Mouse (Mus musculus): ENCODE data around the gene C330007P06Rik.

Gene C330007P06Rik

GRCm38 (mm10) chrX:36833397-36834084 is 40.4 kb downstream of the C330007P06Rik start:
- DNase-seq: peak; percentile 85 to 89

GRCm38 (mm10) chrX:36831632-36832031 is 42.3 kb downstream of the C330007P06Rik start:
- no peak for DNase-seq

- no peak for DNase-seq
Observed at GRCm38 (mm10) chrX:36830271-36830670, 43.6 kb downstream of the C330007P06Rik start.

GRCm38 (mm10) chrX:36826873-36827272 is 47.0 kb downstream of the C330007P06Rik start:
- no peak for DNase-seq

- no peak for DNase-seq
Observed at GRCm38 (mm10) chrX:36825032-36825431, 48.9 kb downstream of the C330007P06Rik start.

- no peak for DNase-seq
Observed at GRCm38 (mm10) chrX:36823932-36824711, 49.8 kb downstream of the C330007P06Rik start.

- DNase-seq: peak; percentile 65 to 67
Observed at GRCm38 (mm10) chrX:36820201-36820600, 53.7 kb downstream of the C330007P06Rik start.

- no peak for DNase-seq
Observed at GRCm38 (mm10) chrX:36819575-36819974, 54.3 kb downstream of the C330007P06Rik start.

GRCm38 (mm10) chrX:36816953-36817441 is 56.9 kb downstream of the C330007P06Rik start:
- no peak for DNase-seq

GRCm38 (mm10) chrX:36816368-36816899 is 57.5 kb downstream of the C330007P06Rik start:
- no peak for DNase-seq

GRCm38 (mm10) chrX:36815439-36815838 is 58.5 kb downstream of the C330007P06Rik start:
- DNase-seq: no peak

GRCm38 (mm10) chrX:36815022-36815421 is 58.9 kb downstream of the C330007P06Rik start:
- no peak for DNase-seq

- no peak for DNase-seq
Observed at GRCm38 (mm10) chrX:36814161-36814836, 59.6 kb downstream of the C330007P06Rik start.

- peak; percentile 42 to 47 for DNase-seq
Observed at GRCm38 (mm10) chrX:36811377-36811776, 62.5 kb downstream of the C330007P06Rik start.

GRCm38 (mm10) chrX:36808318-36808683 is 65.6 kb downstream of the C330007P06Rik start:
- no peak for DNase-seq

- peak; percentile 86 to 88 for DNase-seq
Observed at GRCm38 (mm10) chrX:36807360-36808317, 66.3 kb downstream of the C330007P06Rik start.

GRCm38 (mm10) chrX:36805466-36806235 is 68.3 kb downstream of the C330007P06Rik start:
- DNase-seq: no peak

- DNase-seq: no peak
Observed at GRCm38 (mm10) chrX:36804196-36804595, 69.7 kb downstream of the C330007P06Rik start.

- DNase-seq: peak; percentile 10 to 20
Observed at GRCm38 (mm10) chrX:36803189-36803588, 70.7 kb downstream of the C330007P06Rik start.

- no peak for DNase-seq
Observed at GRCm38 (mm10) chrX:36799131-36799879, 74.6 kb downstream of the C330007P06Rik start.

All from B cell, adult 2 months (primary cell).